Mouse (Mus musculus): ENCODE results near the gene Ccnf.

GRCm38 (mm10) chr17:24225851-24226250, 25.4 kb downstream of the Ccnf start:
- TF ChIP-seq CTCF (IDR thresholded peaks at IDR 0.05; ENCODE audit: control insufficient read depth, insufficient read depth, insufficient read length) (no peak), CEBPB (IDR thresholded peaks at IDR 0.05; ENCODE audit: low read depth) (no peak), MAX (IDR thresholded peaks at IDR 0.05) (no peak), USF1 (IDR thresholded peaks at IDR 0.05; ENCODE audit: low read depth) (no peak), MYOG (IDR thresholded peaks at IDR 0.05; ENCODE audit: control insufficient read depth, extremely low read depth, insufficient read length) (no peak), MYOD1 (IDR thresholded peaks at IDR 0.05; ENCODE audit: control insufficient read depth, insufficient read length, low read depth) (no peak), FOSL1 (IDR thresholded peaks at IDR 0.05; ENCODE audit: insufficient read depth, low read length, poor library complexity, severe bottlenecking) (no peak)
